Mouse (Mus musculus) MEL (cell line): ENCODE data around the gene Epb41l4b. TPM values are rescaled to one million over a fixed set of nuclear protein-coding genes. Genes with fewer than 3 reads are reported as not detected.

ENCODE experiments used
- DNase-seq: peaks from one replicate; pipeline ENCODE4 v3.0.0; 2011; ENCODE audit warnings: low read depth, low spot score
- H3K27ac ChIP-seq: 2 replicates; pipeline ENCODE4 v1.5.1; 2012; ENCODE audit warnings: low read depth, mild to moderate bottlenecking, control low read depth, low read length, moderate library complexity; ENCODE audit not compliant: control insufficient read depth
- H3K27me3 ChIP-seq, 2 experiments: fragments of 150-350 bp in 1 of 2; sonication (generic) in 1 of 2; 2 replicates each; pipeline ENCODE4 v1.6.1; 2012; ENCODE audit warnings: low read length in 2 of 2, mild to moderate bottlenecking in 2 of 2, improper control_type of control experiment in 1 of 2, moderate library complexity in 1 of 2; ENCODE audit not compliant: insufficient read depth in 2 of 2, control insufficient read depth in 1 of 2
- H3K36me3 ChIP-seq, 2 experiments: 2 replicates each; pipeline ENCODE4 v1.6.1; 2012 to 2014; ENCODE audit warnings: low read length in 2 of 2, improper control_type of control experiment in 1 of 2, inconsistent platforms in 1 of 2, mild to moderate bottlenecking in 1 of 2; ENCODE audit not compliant: insufficient read depth in 2 of 2, control insufficient read depth in 1 of 2
- H3K4me1 ChIP-seq, 2 experiments: fragments of 150-350 bp in 1 of 2; sonication (generic) in 1 of 2; 2 replicates each; pipeline ENCODE4 v1.6.1; 2012; ENCODE audit warnings: low read length in 2 of 2, improper control_type of control experiment in 1 of 2, mild to moderate bottlenecking in 1 of 2; ENCODE audit not compliant: insufficient read depth in 2 of 2, control insufficient read depth in 1 of 2
- H3K4me3 ChIP-seq, 2 experiments: fragments of 150-350 bp in 1 of 2; sonication (generic) in 1 of 2; 2 replicates each; pipeline ENCODE4 v1.5.1; 2012; ENCODE audit warnings: low read depth in 2 of 2, low read length in 2 of 2, mild to moderate bottlenecking in 2 of 2, moderate library complexity in 2 of 2, control low read depth in 1 of 2, improper control_type of control experiment in 1 of 2; ENCODE audit not compliant: control insufficient read depth in 1 of 2, insufficient read depth in 1 of 2
- H3K79me2 ChIP-seq: 2 replicates; pipeline ENCODE4 v1.6.1; 2012; ENCODE audit warnings: mild to moderate bottlenecking, low read length, moderate library complexity; ENCODE audit not compliant: control insufficient read depth, poor library complexity, insufficient read depth
- H3K9ac ChIP-seq: 2 replicates; pipeline ENCODE4 v1.6.1; 2012; ENCODE audit warnings: low read depth, mild to moderate bottlenecking, control low read depth, low read length, moderate library complexity; ENCODE audit not compliant: control insufficient read depth, poor library complexity, severe bottlenecking
- H3K9me3 ChIP-seq: fragments of 150-350 bp; sonication (generic); replicated peaks from 2 replicates; pipeline ENCODE4 v1.6.1; 2012; ENCODE audit warnings: mild to moderate bottlenecking, low read length, improper control_type of control experiment, moderate library complexity; ENCODE audit not compliant: insufficient read depth
- CHD1 ChIP-seq: IDR thresholded peaks from 2 replicates; pipeline ENCODE4 v1.6.1; 2012; ENCODE audit warnings: low read depth, mild to moderate bottlenecking, inconsistent platforms, low read length, improper control_type of control experiment
- E2F4 ChIP-seq: IDR thresholded peaks from 2 replicates; pipeline ENCODE4 v1.6.1; 2011; ENCODE audit warnings: low read depth, low read length, improper control_type of control experiment, borderline replicate concordance
- ELF1 ChIP-seq: IDR thresholded peaks from 2 replicates; pipeline ENCODE4 v1.6.1; 2014; ENCODE audit warnings: low read depth, mild to moderate bottlenecking, inconsistent platforms, low read length, improper control_type of control experiment, moderate library complexity
- EP300 ChIP-seq, 2 experiments: IDR thresholded peaks; 2 replicates each; pipeline ENCODE4 v1.6.1; 2011; ENCODE audit warnings: improper control_type of control experiment in 2 of 2, low read length in 2 of 2, low read depth in 1 of 2, mild to moderate bottlenecking in 1 of 2
- JUND ChIP-seq: IDR thresholded peaks from 2 replicates; pipeline ENCODE4 v1.6.1; 2011; ENCODE audit warnings: low read depth, mild to moderate bottlenecking, improper control_type of control experiment, low read length
- KAT2A ChIP-seq: conservative IDR thresholded peaks from 2 replicates; pipeline ENCODE4 v1.6.1; 2012; ENCODE audit warnings: low read depth, low read length, improper control_type of control experiment, inconsistent platforms
- MAZ ChIP-seq: IDR thresholded peaks from 2 replicates; pipeline ENCODE4 v1.6.1; 2012; ENCODE audit warnings: low read depth, mild to moderate bottlenecking, inconsistent platforms, low read length, improper control_type of control experiment
- MEF2A ChIP-seq: IDR thresholded peaks from 2 replicates; pipeline ENCODE4 v1.6.1; 2014; ENCODE audit warnings: low read depth, mild to moderate bottlenecking, inconsistent platforms, low read length, improper control_type of control experiment; ENCODE audit not compliant: poor library complexity, insufficient replicate concordance, severe bottlenecking; ENCODE audit errors: extremely low read depth
- MXI1 ChIP-seq: IDR thresholded peaks from 2 replicates; pipeline ENCODE4 v1.6.1; 2011; ENCODE audit warnings: mild to moderate bottlenecking, low read depth, low read length, improper control_type of control experiment
- NELFE ChIP-seq: IDR thresholded peaks from 2 replicates; pipeline ENCODE4 v1.6.1; 2011; ENCODE audit warnings: low read depth, low read length, improper control_type of control experiment
- NRF1 ChIP-seq: IDR thresholded peaks from 2 replicates; pipeline ENCODE4 v1.6.1; 2014; ENCODE audit warnings: low read depth, mild to moderate bottlenecking, inconsistent platforms, low read length, improper control_type of control experiment, moderate library complexity; ENCODE audit not compliant: poor library complexity, insufficient read depth, severe bottlenecking
- POLR2A ChIP-seq, 2 experiments: IDR thresholded peaks; 2 replicates each; pipeline ENCODE4 v1.6.1; 2011 to 2012; ENCODE audit warnings: low read length in 2 of 2, mild to moderate bottlenecking in 2 of 2, control low read depth in 1 of 2, improper control_type of control experiment in 1 of 2, low read depth in 1 of 2, moderate library complexity in 1 of 2; ENCODE audit not compliant: control insufficient read depth in 1 of 2, insufficient read depth in 1 of 2, poor library complexity in 1 of 2
- SIN3A ChIP-seq: IDR thresholded peaks from 2 replicates; pipeline ENCODE4 v1.6.1; 2012; ENCODE audit warnings: low read length, improper control_type of control experiment, inconsistent platforms
- SMC3 ChIP-seq: IDR thresholded peaks from 2 replicates; pipeline ENCODE4 v1.6.1; 2011; ENCODE audit warnings: low read depth, low read length, improper control_type of control experiment
- TAL1 ChIP-seq: IDR thresholded peaks from 2 replicates; pipeline ENCODE4 v1.6.1; 2012; ENCODE audit warnings: mild to moderate bottlenecking, inconsistent platforms, low read length, moderate library complexity, mixed read lengths
- TBP ChIP-seq: IDR thresholded peaks from 2 replicates; pipeline ENCODE4 v1.8.0; 2011; ENCODE audit warnings: low read depth, low read length, improper control_type of control experiment
- TCF12 ChIP-seq: IDR thresholded peaks from 2 replicates; pipeline ENCODE4 v1.6.1; 2014; ENCODE audit warnings: low read depth, mild to moderate bottlenecking, inconsistent platforms, low read length, improper control_type of control experiment, moderate library complexity
- USF1 ChIP-seq: IDR thresholded peaks from 2 replicates; pipeline ENCODE4 v1.6.1; 2014; ENCODE audit warnings: low read depth, mild to moderate bottlenecking, inconsistent platforms, low read length, improper control_type of control experiment, moderate library complexity
- USF2 ChIP-seq, 2 experiments: IDR thresholded peaks; 2 replicates each; pipeline ENCODE4 v1.6.1; 2011 to 2012; ENCODE audit warnings: improper control_type of control experiment in 2 of 2, low read length in 2 of 2, borderline replicate concordance in 1 of 2, inconsistent platforms in 1 of 2, low read depth in 1 of 2, mild to moderate bottlenecking in 1 of 2; ENCODE audit not compliant: insufficient read depth in 1 of 2
- ZC3H11A ChIP-seq: IDR thresholded peaks from 2 replicates; pipeline ENCODE4 v1.6.1; 2012; ENCODE audit warnings: low read depth, mild to moderate bottlenecking, inconsistent platforms, low read length, improper control_type of control experiment
- ZNF384 ChIP-seq: IDR thresholded peaks from 2 replicates; pipeline ENCODE4 v1.6.1; 2012; ENCODE audit warnings: low read depth, mild to moderate bottlenecking, inconsistent platforms, low read length, improper control_type of control experiment
- polyA plus RNA-seq, 2 experiments: library from polyadenylated mRNA; stranded (reverse) in 1 of 2; unstranded in 1 of 2; fragments of >175 nt in 1 of 2; fragments of >200 nt in 1 of 2; gene quantifications; 2 replicates each; pipeline versions ENCODE4 v1.2.1 to v1.2.4; 2012; ENCODE audit warnings: low replicate concordance in 2 of 2, low read depth in 1 of 2; ENCODE audit not compliant: insufficient read length in 2 of 2, insufficient read depth in 1 of 2, missing spikeins in 1 of 2
- total RNA-seq: library from RNA; depleted of rRNA; stranded (reverse); fragments of 300-350 nt; gene quantifications from 2 replicates; pipeline ENCODE4 v1.2.3, GENCODE M21; 2012

The Epb41l4b gene
- total and polyA plus RNA-seq, 3 experiments, result not detected

DNA sequence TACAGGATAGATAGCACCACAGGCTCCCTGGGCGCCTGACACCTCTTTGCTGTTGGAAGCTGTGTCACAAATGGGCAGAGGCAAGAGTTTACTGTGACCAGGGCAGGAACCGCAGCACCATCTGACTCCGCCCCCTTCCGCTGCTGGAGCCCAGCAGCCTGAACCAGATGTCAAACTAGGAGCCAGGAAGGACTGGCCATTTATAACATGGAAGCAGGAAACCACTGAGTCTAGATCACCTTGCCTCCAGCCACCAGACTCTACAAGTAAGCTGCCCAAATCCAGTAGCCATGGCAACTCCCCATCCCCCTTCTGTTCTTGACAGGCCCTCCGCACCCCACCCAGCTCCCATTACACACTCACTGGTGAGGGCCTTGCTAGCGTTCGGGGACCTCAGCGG is 102.8 kb downstream of the Epb41l4b start:
- Histone ChIP-seq H3K27me3 (no peaks in the 10 kb centered on the region), H3K27ac (no peak overlapping the region), H3K79me2 (no peaks in the 10 kb centered on the region), H3K36me3 (no peaks in the 10 kb centered on the region), H3K9ac (no peak overlapping the region), H3K4me1 (no peaks in the 10 kb centered on the region), H3K4me3 (no peak overlapping the region), H3K9me3 (no peaks in the 10 kb centered on the region)
- no peak for DNase-seq
- no peak for TF ChIP-seq JUND
- no peak for TF ChIP-seq MAZ

DNA sequence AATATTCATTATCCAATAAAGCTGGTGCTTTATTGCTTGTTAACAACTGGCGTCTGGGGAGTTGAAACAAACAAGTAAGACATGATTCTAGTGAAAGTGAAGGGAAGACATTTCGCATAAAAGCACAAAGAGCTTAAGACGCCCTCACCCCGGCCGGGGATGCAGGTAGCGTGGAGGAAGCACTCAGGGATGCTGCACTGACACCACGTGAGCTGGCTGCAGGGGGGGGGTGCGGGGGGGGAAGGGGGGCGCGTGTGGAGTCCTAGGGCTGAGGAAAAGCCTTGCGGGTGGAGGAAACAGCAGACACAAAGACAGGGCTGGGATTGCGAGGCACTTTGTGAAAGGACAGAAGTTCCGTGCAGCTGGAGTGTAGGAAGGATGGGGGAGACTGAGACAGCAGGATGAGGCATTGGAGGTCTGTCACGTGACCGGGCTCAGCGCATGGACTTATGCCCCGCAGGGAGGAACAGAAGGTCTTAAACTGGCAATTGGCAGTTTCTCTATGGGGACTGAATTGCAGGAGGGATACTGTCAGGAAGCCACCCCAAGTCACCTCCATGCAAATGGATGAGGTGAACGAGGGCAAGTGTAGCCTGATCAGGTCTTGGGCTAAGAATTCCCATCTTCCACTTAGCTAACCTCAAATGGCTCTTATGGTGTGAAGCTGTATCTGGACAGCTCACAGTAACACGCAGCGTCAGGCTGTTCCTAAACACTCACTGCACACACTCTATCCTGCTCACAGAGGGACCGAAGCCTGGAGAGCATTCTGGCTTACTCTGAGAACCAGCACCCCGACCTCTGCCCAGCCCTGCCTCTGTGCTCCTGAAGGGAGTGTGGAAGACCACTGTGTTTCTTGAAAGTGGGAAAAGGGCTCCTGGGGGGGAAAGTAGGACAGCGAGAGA is 103.9 kb downstream of the Epb41l4b start:
- H3K4me3 ChIP-seq, result no peak overlapping the region

DNA sequence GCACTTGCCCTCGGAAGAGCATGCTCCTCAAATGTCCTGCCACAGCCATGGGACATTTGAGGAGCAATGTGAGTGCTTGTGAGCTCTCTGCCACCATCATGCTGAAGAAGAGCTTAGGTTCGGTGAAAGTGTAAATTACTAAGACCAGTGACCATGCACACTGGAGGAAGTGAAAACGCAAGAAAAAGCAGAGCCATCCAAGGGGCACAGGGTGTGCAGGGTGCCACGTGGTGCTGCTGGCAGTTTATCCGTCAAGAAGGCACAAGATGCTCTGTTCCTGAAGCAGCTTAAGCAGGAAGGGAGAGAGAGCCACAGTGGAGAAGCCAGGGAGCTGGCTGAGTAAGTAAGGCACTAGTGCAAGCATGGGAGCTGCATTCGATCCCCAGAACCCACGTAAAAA is 105.7 kb downstream of the Epb41l4b start:
- H3K79me2 ChIP-seq, result no peaks in the 10 kb centered on the region
- H3K36me3 ChIP-seq, result no peaks in the 10 kb centered on the region
- H3K27me3 ChIP-seq, result no peaks in the 10 kb centered on the region
- no peak for DNase-seq
- no peak overlapping the region for H3K27ac ChIP-seq
- TF ChIP-seq TCF12, result no peak
- no peaks in the 10 kb centered on the region for H3K9me3 ChIP-seq
- H3K4me3 ChIP-seq, result no peak overlapping the region
- no peak overlapping the region for H3K9ac ChIP-seq
- no peaks in the 10 kb centered on the region for H3K4me1 ChIP-seq

More for the DNA sequence above, 103.9 kb downstream of the Epb41l4b start:
- no peaks in the 10 kb centered on the region for H3K36me3 ChIP-seq
- no peaks in the 10 kb centered on the region for H3K9me3 ChIP-seq
- no peaks in the 10 kb centered on the region for H3K27me3 ChIP-seq
- no peaks in the 10 kb centered on the region for H3K79me2 ChIP-seq
- no peak overlapping the region for H3K9ac ChIP-seq
- DNase-seq, result no peak
- TF ChIP-seq E2F4 (no peak), NELFE (no peak), MXI1 (no peak), MEF2A (no peak), ZNF384 (no peak), ZC3H11A (no peak), POLR2A (IDR thresholded peaks at IDR 0.05; ENCODE audit: control insufficient read depth in 1 of 2, insufficient read depth in 1 of 2, low read depth in 1 of 2, low read length in 2 of 2, poor library complexity in 1 of 2) (no peak), USF1 (no peak), USF2 (IDR thresholded peaks at IDR 0.05; ENCODE audit: borderline replicate concordance in 1 of 2, insufficient read depth in 1 of 2, low read depth in 1 of 2, low read length in 2 of 2) (no peak), CHD1 (no peak), TAL1 (no peak), SIN3A (no peak), EP300 (IDR thresholded peaks at IDR 0.05; ENCODE audit: low read depth in 1 of 2, low read length in 2 of 2) (no peak), TBP (no peak), KAT2A (no peak), ELF1 (no peak), NRF1 (no peak), SMC3 (no peak)
- H3K4me1 ChIP-seq, result no peaks in the 10 kb centered on the region
- no peak overlapping the region for H3K27ac ChIP-seq
